Comparison of ENCODE assay signal across 8 mouse cellular contexts in the genomic region with DNA sequence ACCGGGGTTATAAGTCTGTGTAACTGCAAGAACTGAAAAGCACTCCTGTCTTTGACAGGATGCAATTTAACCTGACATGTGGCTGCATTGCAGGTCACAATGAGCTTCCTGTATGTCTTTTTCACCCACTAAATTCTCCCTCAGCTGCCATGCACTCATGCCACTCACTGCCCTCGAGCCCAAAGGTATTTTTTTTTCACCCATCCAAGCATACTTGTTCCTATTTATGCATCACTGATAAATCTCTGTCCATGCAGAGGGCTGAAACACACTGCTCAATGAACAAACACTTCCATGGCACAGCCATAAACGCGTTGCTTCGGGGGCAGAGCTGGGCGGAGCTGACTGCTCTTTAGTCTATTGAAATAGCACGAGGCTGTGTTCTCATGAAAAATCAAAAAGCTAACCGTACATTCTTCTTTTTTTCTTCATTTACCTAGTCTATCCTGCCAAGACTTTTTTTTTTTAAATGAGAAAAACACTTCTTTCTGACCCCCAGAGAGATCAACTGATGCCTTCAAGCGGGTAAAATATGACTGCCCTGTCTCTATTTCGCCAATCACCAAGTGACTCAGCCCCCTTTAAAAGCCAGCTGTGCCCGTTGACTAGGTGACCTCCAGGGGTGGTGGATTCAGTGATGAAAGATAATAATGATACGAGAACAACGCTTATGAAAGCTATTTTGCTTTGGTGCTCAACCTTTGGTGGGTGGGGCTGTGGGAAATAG. TPM values are rescaled to one million over a fixed set of nuclear protein-coding genes. Genes with fewer than 3 reads are reported as not detected.
DNase-seq lines count a peak whose midpoint lies in the region; ATAC-seq and TF ChIP-seq lines count a peak whose summit lies in the region.
"Had no signal": no experiment of that assay in that cellular context is flagged by ENCODE, and none has a peak within 500 bp of the region (broad histone marks: within the 10 kb centered on the region; RNA-seq: fewer than 3 reads in every experiment).

No protein-coding gene starts in this region.

- no peak for ATAC-seq in limb, embryonic 13.5 days (ENCODE audit: low FRiP score, low read depth)
- 0 out of 2 replicates have a peak, but pooled peaks have one; percentile 6 for ATAC-seq in heart, postnatal 0 days (ENCODE audit: insufficient read depth, low read depth)
- ATAC-seq in neural tube, embryonic 12.5 days (ENCODE audit: low FRiP score, low read depth): 0 out of 2 replicates have a peak, but pooled peaks have one; percentile 68
- no peak for ATAC-seq in granulocyte monocyte progenitor cell, adult 5-6 weeks (replicated peaks; ENCODE audit: poor library complexity, severe bottlenecking)

- no peak for DNase-seq in limb, embryonic 10.5 days (ENCODE audit: low spot score)
- DNase-seq in MN1 (ENCODE audit: low spot score): peak; percentile 46
- DNase-seq in heart, postnatal 0 days (ENCODE audit: low spot score): no peak
- DNase-seq in embryo, embryonic 9.5 days (ENCODE audit: extremely low spot score): no peak
- DNase-seq: liver, embryonic 13.5 days had no signal

- H3K36me3 ChIP-seq in limb, embryonic 13.5 days: no peaks in the 10 kb centered on the region
- H3K36me3 ChIP-seq in limb, embryonic 10.5 days: no peaks in the 10 kb centered on the region
- no peaks in the 10 kb centered on the region for H3K36me3 ChIP-seq in heart, postnatal 0 days (replicated peaks; ENCODE audit: control insufficient read depth, insufficient read depth, low read length)
- no peaks in the 10 kb centered on the region for H3K36me3 ChIP-seq in neural tube, embryonic 12.5 days
- H3K36me3 ChIP-seq: liver, embryonic 13.5 days had no signal

- H3K9me3 ChIP-seq in limb, embryonic 13.5 days: no peaks in the 10 kb centered on the region
- H3K9me3 ChIP-seq in limb, embryonic 10.5 days (replicated peaks): no peaks in the 10 kb centered on the region
- no peaks in the 10 kb centered on the region for H3K9me3 ChIP-seq in heart, postnatal 0 days (replicated peaks; ENCODE audit: control insufficient read depth, low read length)
- no peaks in the 10 kb centered on the region for H3K9me3 ChIP-seq in neural tube, embryonic 12.5 days
- H3K9me3 ChIP-seq: liver, embryonic 13.5 days had no signal

- no peaks in the 10 kb centered on the region for H3K4me1 ChIP-seq in limb, embryonic 13.5 days
- peaks cover 17% of the 10 kb centered on the region for H3K4me1 ChIP-seq in limb, embryonic 10.5 days
- H3K4me1 ChIP-seq in heart, postnatal 0 days (ENCODE audit: control insufficient read depth, insufficient read depth): peaks cover 14% of the 10 kb centered on the region
- peaks cover 18% of the 10 kb centered on the region; the same call in 1 of the 2 replicates for H3K4me1 ChIP-seq in neural tube, embryonic 12.5 days
- H3K4me1 ChIP-seq: liver, embryonic 13.5 days had no signal

- 59% methylated on average over 13 of the region's 13 CpGs for WGBS in limb, embryonic 13.5 days
- 64% methylated on average over 13 of the region's 13 CpGs for WGBS in limb, embryonic 10.5 days
- WGBS in heart, postnatal 0 days: 41% methylated on average over 13 of the region's 13 CpGs
- 48% methylated on average over 13 of the region's 13 CpGs for WGBS in neural tube, embryonic 12.5 days

- no peak for TF ChIP-seq EP300 in heart, postnatal 0 days (IDR thresholded peaks at IDR 0.05; ENCODE audit: low read depth)

- H3K27me3 ChIP-seq in limb, embryonic 13.5 days: no peaks in the 10 kb centered on the region
- H3K27me3 ChIP-seq in limb, embryonic 10.5 days (ENCODE audit: low read depth, poor library complexity, severe bottlenecking): no peaks in the 10 kb centered on the region
- no peaks in the 10 kb centered on the region for H3K27me3 ChIP-seq in heart, postnatal 0 days (ENCODE audit: control insufficient read depth, insufficient read depth, low read length)
- H3K27me3 ChIP-seq in neural tube, embryonic 12.5 days (replicated peaks): no peaks in the 10 kb centered on the region
- H3K27me3 ChIP-seq: liver, embryonic 13.5 days had no signal

- H3K9ac ChIP-seq in limb, embryonic 13.5 days: no peak overlapping the region
- no peak overlapping the region for H3K9ac ChIP-seq in heart, postnatal 0 days (replicated peaks; ENCODE audit: low read depth, low read length)
- H3K9ac ChIP-seq in neural tube, embryonic 12.5 days: no peak overlapping the region
- H3K9ac ChIP-seq: liver, embryonic 13.5 days had no signal

- H3K4me2 ChIP-seq in limb, embryonic 13.5 days (replicated peaks): 0 out of 2 replicates have a peak overlapping the region, but pooled peaks have one; percentile 9
- H3K4me2 ChIP-seq in heart, postnatal 0 days (ENCODE audit: low read depth, low read length): peak overlapping the region; percentile 60
- peak overlapping the region; percentile 36 for H3K4me2 ChIP-seq in neural tube, embryonic 12.5 days (replicated peaks)
- H3K4me2 ChIP-seq: liver, embryonic 13.5 days had no signal

- no peak for TF ChIP-seq CTCF in heart, postnatal 0 days (IDR thresholded peaks at IDR 0.05; ENCODE audit: low read depth)

- H3K4me3 ChIP-seq in limb, embryonic 13.5 days: no peak overlapping the region
- H3K4me3 ChIP-seq in limb, embryonic 10.5 days: no peak overlapping the region
- H3K4me3 ChIP-seq in heart, postnatal 0 days (ENCODE audit: low read depth, low read length): peak overlapping the region; percentile 31
- H3K4me3 ChIP-seq in neural tube, embryonic 12.5 days: no peak overlapping the region
- H3K4me3 ChIP-seq: liver, embryonic 13.5 days had no signal

- no peak overlapping the region for H3K27ac ChIP-seq in limb, embryonic 13.5 days
- no peak overlapping the region for H3K27ac ChIP-seq in limb, embryonic 10.5 days
- H3K27ac ChIP-seq in heart, postnatal 0 days (ENCODE audit: low read depth): no peak overlapping the region
- no peak overlapping the region for H3K27ac ChIP-seq in neural tube, embryonic 12.5 days
- H3K27ac ChIP-seq: liver, embryonic 13.5 days had no signal

RNA-seq across cellular contexts. Expression of a gene that starts 44.6 kb away (rescaled TPM):
- polyA plus RNA-seq in limb, embryonic 13.5 days (2015; fragmentation: Nextera tagmentation; extraction: Ambion mirVana): 0.22 TPM in 1 of 2 replicates, not detected in the other
- not detected in 2 replicates for polyA plus RNA-seq in limb, embryonic 10.5 days (2016; fragmentation: Nextera tagmentation; extraction: Ambion mirVana)
- not detected in 2 replicates for total RNA-seq in heart, postnatal 0 days (2014; rRNA removed; ENCODE audit: low replicate concordance)
- not detected in 2 replicates for polyA plus RNA-seq in heart, postnatal 0 days (2015; fragmentation: Nextera tagmentation; extraction: Ambion mirVana)
- polyA plus RNA-seq in neural tube, embryonic 12.5 days (2016; fragmentation: Nextera tagmentation; extraction: Ambion mirVana): not detected in 2 replicates
- not detected in 2 replicates for total RNA-seq in granulocyte monocyte progenitor cell, adult 5-6 weeks (2014; fragmentation: Nextera tagmentation)
- not detected in 2 replicates for total RNA-seq in granulocyte monocyte progenitor cell, adult 5-6 weeks (2017)
- polyA plus RNA-seq: liver, embryonic 13.5 days had no signal

RNA-seq across cellular contexts. Expression of a gene that starts 45.3 kb away (rescaled TPM):
- not detected in 2 replicates for polyA plus RNA-seq in limb, embryonic 13.5 days (2015; fragmentation: Nextera tagmentation; extraction: Ambion mirVana)
- polyA plus RNA-seq in limb, embryonic 10.5 days (2016; fragmentation: Nextera tagmentation; extraction: Ambion mirVana): not detected in 2 replicates
- 0.46 TPM in 1 of 2 replicates, not detected in the other for total RNA-seq in heart, postnatal 0 days (2014; rRNA removed; ENCODE audit: low replicate concordance)
- polyA plus RNA-seq in heart, postnatal 0 days (2015; fragmentation: Nextera tagmentation; extraction: Ambion mirVana): not detected in 2 replicates
- polyA plus RNA-seq in neural tube, embryonic 12.5 days (2016; fragmentation: Nextera tagmentation; extraction: Ambion mirVana): not detected in 2 replicates
- total RNA-seq in granulocyte monocyte progenitor cell, adult 5-6 weeks (2014; fragmentation: Nextera tagmentation): not detected in 2 replicates
- total RNA-seq in granulocyte monocyte progenitor cell, adult 5-6 weeks (2017): not detected in 2 replicates
- polyA plus RNA-seq: liver, embryonic 13.5 days had no signal

Comparison
In these comparisons a context has a peak if more than half of its experiments do, and no peak if none do; other contexts are left out.
1. ATAC-seq: peak in heart, postnatal 0 days (single experiment) and neural tube, embryonic 12.5 days (single experiment); none in limb, embryonic 13.5 days (single experiment) and granulocyte monocyte progenitor cell, adult 5-6 weeks (single experiment).
2. H3K4me2 ChIP-seq: peak in every context shown above with its lines; median percentile 60 in heart, postnatal 0 days; 36 in neural tube, embryonic 12.5 days; 9 in limb, embryonic 13.5 days.